In the genomic region with DNA sequence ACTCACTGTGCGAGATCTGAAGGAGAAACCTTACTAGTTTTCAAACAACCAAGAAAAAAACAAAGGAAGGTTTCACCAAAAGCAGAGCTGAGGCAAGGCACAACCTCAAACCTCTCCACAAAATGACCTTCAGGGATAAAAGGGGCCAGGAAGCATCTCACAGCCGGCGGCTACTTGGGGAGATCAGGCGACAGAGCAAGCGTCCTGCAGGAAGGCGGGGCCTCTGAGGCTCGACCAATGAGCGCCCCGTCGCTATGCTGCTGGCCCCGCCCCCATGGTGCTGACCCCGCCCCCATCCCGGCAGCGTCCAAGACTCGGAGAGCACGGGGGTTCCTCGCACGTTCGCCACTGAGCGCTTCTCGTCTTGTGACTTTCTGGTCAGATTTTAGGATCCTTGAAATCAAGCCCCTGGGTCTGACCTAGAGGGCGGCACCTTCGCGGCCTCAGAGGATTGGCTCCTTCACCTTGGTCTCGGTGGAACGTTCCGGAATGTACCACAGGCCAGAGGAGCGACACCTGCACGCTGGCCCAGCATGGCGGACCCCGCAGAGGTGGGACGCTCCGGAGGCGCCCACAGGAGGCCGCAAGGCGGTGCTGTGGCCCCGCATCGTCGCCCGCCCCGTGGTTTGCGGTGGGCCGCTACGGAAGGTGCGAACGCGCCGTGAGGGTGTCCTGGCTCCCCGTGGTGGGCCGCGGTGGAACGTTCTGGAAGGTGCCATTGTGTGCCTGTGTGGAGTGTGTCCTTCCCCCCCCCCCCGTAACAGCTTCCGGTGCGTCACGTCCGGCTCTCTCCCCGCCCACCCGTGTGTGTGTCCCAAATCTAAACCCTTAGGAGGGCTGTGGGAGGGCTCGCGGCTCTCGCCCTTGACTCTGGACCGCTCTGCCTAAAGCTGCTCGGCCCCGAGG, we compare ENCODE assay signal across 8 mouse cellular contexts. TPM values are rescaled to one million over a fixed set of nuclear protein-coding genes. Genes with fewer than 3 reads are reported as not detected.
DNase-seq lines count a peak whose midpoint lies in the region; ATAC-seq lines count a peak whose summit lies in the region.

A gene (plus strand): TSS at position 326 of the 906 bp plus-strand sequence.

- ATAC-seq in common myeloid progenitor, adult 5-6 weeks (replicated peaks; ENCODE audit: low read depth, poor library complexity, severe bottlenecking), result peak; percentile 77

- peaks cover 16% of the 10 kb centered on the region for H3K36me3 ChIP-seq in megakaryocyte, embryonic 14.5 days (replicated peaks; ENCODE audit: low read length)

- H3K27me3 ChIP-seq in megakaryocyte, embryonic 14.5 days (replicated peaks), result no peaks in the 10 kb centered on the region

- H3K4me1 ChIP-seq in megakaryocyte, embryonic 14.5 days, result peaks cover 82% of the 10 kb centered on the region

- H3K4me3 ChIP-seq in megakaryocyte, embryonic 14.5 days (replicated peaks), result peak within 1 kb of the TSS; percentile 99

- H3K9me3 ChIP-seq in megakaryocyte, embryonic 14.5 days, result no peaks in the 10 kb centered on the region

- peak; percentile 98 for DNase-seq in ZHBTc4 (ENCODE audit: low read depth, low spot score)
- DNase-seq in gastrocnemius, adult 8-10 months (ENCODE audit: low spot score in 2 of 2), result peak; percentile 87
- DNase-seq in hindlimb bud, embryonic 11.5 days (ENCODE audit: extremely low spot score, low read depth, low spot score), result peak; percentile 70
- peak; percentile 89 to 98 for DNase-seq in left cerebral cortex, adult 8-10 months (ENCODE audit: low spot score in 2 of 2)
- DNase-seq in right cerebral cortex, postnatal 10 days (ENCODE audit: low spot score in 2 of 2), result peak; percentile 94 to 95
- DNase-seq in urinary bladder, postnatal 25 days (ENCODE audit: low spot score), result peak; percentile 86

RNA-seq across cellular contexts. Expression of the gene that starts here (rescaled TPM):
- total RNA-seq in common myeloid progenitor, adult 5-6 weeks (2017), result 14.2 and 15.8 TPM in 2 replicates
- total RNA-seq in gastrocnemius, adult 8-10 months (2022), result 1 to 10 TPM; 2.8 to 3.8 (median 3.4) TPM
- 10 to 100 TPM; 42.9 to 50.6 (median 43.8) TPM for total RNA-seq in left cerebral cortex, adult 8-10 months (2022)
- polyA plus RNA-seq in megakaryocyte, embryonic 14.5 days (2012; ENCODE audit: insufficient read depth, low replicate concordance), result 0.17 and 0.60 TPM in 2 replicates

Comparison
In these comparisons a context has a peak if more than half of its experiments do, and no peak if none do; other contexts are left out.
1. Peak in every context shown above with its lines: DNase-seq, ATAC-seq and H3K4me3 ChIP-seq.